ENCODE assay signal across 8 mouse cellular contexts in genomic region chr7:127421388-127422191, GRCm38 (mm10). TPM values are rescaled to one million over a fixed set of nuclear protein-coding genes. Genes with fewer than 3 reads are reported as not detected.
DNase-seq lines count a peak whose midpoint lies in the region; ATAC-seq lines count a peak whose summit lies in the region.

Gene Zfp688, minus strand, starts transcription at chr7:127422068.

- peak; percentile 95 for ATAC-seq in hindbrain, embryonic 11.5 days (ENCODE audit: low FRiP score)

- H3K4me1 ChIP-seq in hindbrain, embryonic 11.5 days (replicated peaks; ENCODE audit: control insufficient read depth, insufficient read depth, low read length), result 0 out of 2 replicates have a peak, but pooled peaks cover 4% of the 10 kb centered on the region

- no peaks in the 10 kb centered on the region for H3K36me3 ChIP-seq in hindbrain, embryonic 11.5 days (ENCODE audit: control insufficient read depth, insufficient read depth, low read length)

- peak within 1 kb of the TSS; percentile 62 for H3K27ac ChIP-seq in hindbrain, embryonic 11.5 days (ENCODE audit: low read depth, low read length)

- H3K27me3 ChIP-seq in hindbrain, embryonic 11.5 days (ENCODE audit: control insufficient read depth, insufficient read depth, low read length), result peaks cover 7% of the 10 kb centered on the region

- peak within 1 kb of the TSS; percentile 96 for H3K4me2 ChIP-seq in hindbrain, embryonic 11.5 days (replicated peaks; ENCODE audit: low read depth, low read length)

- no peaks in the 10 kb centered on the region for H3K9me3 ChIP-seq in hindbrain, embryonic 11.5 days (ENCODE audit: control insufficient read depth, low read length)

- DNase-seq in Muller cell, postnatal 12 days (ENCODE audit: inconsistent ontology term), result peak; percentile 94
- peak; percentile 88 for DNase-seq in cerebellum, adult 9-11 months
- peak; percentile 65 to 94 for DNase-seq in frontal cortex, adult 2 months (ENCODE audit: extremely low spot score in 1 of 2, low spot score in 1 of 2)
- DNase-seq in hindbrain, embryonic 11.5 days (ENCODE audit: low spot score), result peak; percentile 96
- peak; percentile 92 to 95 for DNase-seq in layer of hippocampus, postnatal 10 days (ENCODE audit: low spot score in 2 of 2)
- peak; percentile 98 for DNase-seq in lung, postnatal 10 days
- peak; percentile 94 for DNase-seq in ovary, postnatal 36 days (ENCODE audit: low spot score)
- DNase-seq in thymus, postnatal 25 days, result peak; percentile 97

- WGBS in hindbrain, embryonic 11.5 days, result under 1% methylated on average over 48 of the region's 48 CpGs

- H3K9ac ChIP-seq in hindbrain, embryonic 11.5 days (ENCODE audit: low read depth, low read length), result peak within 1 kb of the TSS; percentile 94

- H3K4me3 ChIP-seq in hindbrain, embryonic 11.5 days (ENCODE audit: low read depth, low read length), result peak within 1 kb of the TSS; percentile 88

RNA-seq across cellular contexts. Expression of gene Zfp688, which starts in this region (rescaled TPM):
- polyA plus RNA-seq in frontal cortex, adult 2 months (2012; rRNA removed), result 17.9 and 18.6 TPM in 2 replicates
- 29.8 and 33.6 TPM in 2 replicates for polyA plus RNA-seq in hindbrain, embryonic 11.5 days (2014; fragmentation: Nextera tagmentation; extraction: Ambion mirVana)
- total RNA-seq in layer of hippocampus, postnatal 10 days (2021), result 10 to 100 TPM; 10.0 to 11.7 TPM

Comparison
In these comparisons a context has a peak if more than half of its experiments do, and no peak if none do; other contexts are left out.
1. Peak in every context shown above with its lines: DNase-seq, ATAC-seq, H3K4me3 ChIP-seq and H3K27ac ChIP-seq.